Mouse (Mus musculus): ENCODE measurements at regions not wholly inside any gene's neighbourhood (a gene's known extent, or its start where the extent isn't known, plus 50 kb on each side); places are given as distances from the start of the nearest gene placed in this dataset.

GRCm38 (mm10) chr3:133664914-133665313 lies 120.0 kb upstream of the Tet2 start:
- no peaks in the 10 kb centered on the region for H3K36me3 ChIP-seq (ENCODE audit: control insufficient read depth, insufficient read depth, low read length)
- TF ChIP-seq POLR2A (IDR thresholded peaks at IDR 0.05; ENCODE audit: low read depth, low read length) (no peak), CTCF (conservative IDR thresholded peaks at IDR 0.05; ENCODE audit: insufficient read depth, insufficient read length, low read depth, low read length) (no peak)
- no peak overlapping the region for H3K4me3 ChIP-seq (ENCODE audit: insufficient read depth, low read depth, low read length)
- no peaks in the 10 kb centered on the region for H3K27me3 ChIP-seq (replicated peaks; ENCODE audit: control insufficient read depth, insufficient read depth, low read length)
- H3K4me1 ChIP-seq (ENCODE audit: control insufficient read depth, insufficient read depth, low read length) = no peaks in the 10 kb centered on the region
- 75% methylated on average over 3 of the region's 3 CpGs for WGBS
- H3K27ac ChIP-seq (ENCODE audit: insufficient read depth, low read depth, low read length) = no peak overlapping the region
- DNase-seq = no peak

GRCm38 (mm10) chr3:133665425-133666317 lies 120.7 kb upstream of the Tet2 start:
- no peak for TF ChIP-seq POLR2A (IDR thresholded peaks at IDR 0.05; ENCODE audit: low read depth, low read length)
- WGBS = 87% methylated on average over 6 of the region's 6 CpGs
- no peaks in the 10 kb centered on the region for H3K27me3 ChIP-seq (replicated peaks; ENCODE audit: control insufficient read depth, insufficient read depth, low read length)
- no peak overlapping the region for H3K27ac ChIP-seq (ENCODE audit: insufficient read depth, low read depth, low read length)
- no peaks in the 10 kb centered on the region for H3K4me1 ChIP-seq (ENCODE audit: control insufficient read depth, insufficient read depth, low read length)
- no peak overlapping the region for H3K4me3 ChIP-seq (ENCODE audit: insufficient read depth, low read depth, low read length)
- DNase-seq = no peak
- H3K36me3 ChIP-seq (ENCODE audit: control insufficient read depth, insufficient read depth, low read length) = no peaks in the 10 kb centered on the region

GRCm38 (mm10) chr3:133672742-133673447 lies 128.0 kb upstream of the Tet2 start:
- TF ChIP-seq POLR2A (IDR thresholded peaks at IDR 0.05; ENCODE audit: low read depth, low read length) = no peak
- no peak for TF ChIP-seq CTCF (conservative IDR thresholded peaks at IDR 0.05; ENCODE audit: insufficient read depth, insufficient read length, low read depth, low read length)
- H3K4me1 ChIP-seq (ENCODE audit: control insufficient read depth, insufficient read depth, low read length) = no peaks in the 10 kb centered on the region
- WGBS = 82% methylated on average over 10 of the region's 10 CpGs
- DNase-seq = no peak
- H3K27ac ChIP-seq (ENCODE audit: insufficient read depth, low read depth, low read length) = no peak overlapping the region
- no peak overlapping the region for H3K4me3 ChIP-seq (ENCODE audit: insufficient read depth, low read depth, low read length)
- no peaks in the 10 kb centered on the region for H3K36me3 ChIP-seq (ENCODE audit: control insufficient read depth, insufficient read depth, low read length)
- no peaks in the 10 kb centered on the region for H3K27me3 ChIP-seq (replicated peaks; ENCODE audit: control insufficient read depth, insufficient read depth, low read length)

GRCm38 (mm10) chr3:133677892-133678291 lies 133.0 kb upstream of the Tet2 start:
- WGBS = 89% methylated on average over 1 of the region's 1 CpGs
- no peaks in the 10 kb centered on the region for H3K27me3 ChIP-seq (replicated peaks; ENCODE audit: control insufficient read depth, insufficient read depth, low read length)
- TF ChIP-seq POLR2A (IDR thresholded peaks at IDR 0.05; ENCODE audit: low read depth, low read length) (no peak), CTCF (conservative IDR thresholded peaks at IDR 0.05; ENCODE audit: insufficient read depth, insufficient read length, low read depth, low read length) (no peak)
- H3K36me3 ChIP-seq (ENCODE audit: control insufficient read depth, insufficient read depth, low read length) = no peaks in the 10 kb centered on the region
- DNase-seq = no peak
- no peaks in the 10 kb centered on the region for H3K4me1 ChIP-seq (ENCODE audit: control insufficient read depth, insufficient read depth, low read length)
- H3K4me3 ChIP-seq (ENCODE audit: insufficient read depth, low read depth, low read length) = no peak overlapping the region
- H3K27ac ChIP-seq (ENCODE audit: insufficient read depth, low read depth, low read length) = no peak overlapping the region

GRCm38 (mm10) chr3:133679891-133680290 lies 135.0 kb upstream of the Tet2 start:
- WGBS = 91% methylated on average over 1 of the region's 1 CpGs
- TF ChIP-seq POLR2A (IDR thresholded peaks at IDR 0.05; ENCODE audit: low read depth, low read length) = no peak
- TF ChIP-seq CTCF (conservative IDR thresholded peaks at IDR 0.05; ENCODE audit: insufficient read depth, insufficient read length, low read depth, low read length) = no peak
- H3K36me3 ChIP-seq (ENCODE audit: control insufficient read depth, insufficient read depth, low read length) = no peaks in the 10 kb centered on the region

GRCm38 (mm10) chr3:133680343-133680742 lies 135.4 kb upstream of the Tet2 start:
- H3K4me3 ChIP-seq (ENCODE audit: insufficient read depth, low read depth, low read length) = no peak overlapping the region
- H3K36me3 ChIP-seq (ENCODE audit: control insufficient read depth, insufficient read depth, low read length) = no peaks in the 10 kb centered on the region
- no peaks in the 10 kb centered on the region for H3K4me1 ChIP-seq (ENCODE audit: control insufficient read depth, insufficient read depth, low read length)
- H3K27ac ChIP-seq (ENCODE audit: insufficient read depth, low read depth, low read length) = no peak overlapping the region
- 69% methylated on average over 2 of the region's 2 CpGs for WGBS
- DNase-seq = no peak
- TF ChIP-seq CTCF (conservative IDR thresholded peaks at IDR 0.05; ENCODE audit: insufficient read depth, insufficient read length, low read depth, low read length) = no peak
- no peak for TF ChIP-seq POLR2A (IDR thresholded peaks at IDR 0.05; ENCODE audit: low read depth, low read length)
- no peaks in the 10 kb centered on the region for H3K27me3 ChIP-seq (replicated peaks; ENCODE audit: control insufficient read depth, insufficient read depth, low read length)

More at GRCm38 (mm10) chr3:133679891-133680290, 135.0 kb upstream of the Tet2 start:
- no peaks in the 10 kb centered on the region for H3K4me1 ChIP-seq (ENCODE audit: control insufficient read depth, insufficient read depth, low read length)
- no peak for DNase-seq
- no peak overlapping the region for H3K4me3 ChIP-seq (ENCODE audit: insufficient read depth, low read depth, low read length)
- no peak overlapping the region for H3K27ac ChIP-seq (ENCODE audit: insufficient read depth, low read depth, low read length)
- H3K27me3 ChIP-seq (replicated peaks; ENCODE audit: control insufficient read depth, insufficient read depth, low read length) = no peaks in the 10 kb centered on the region

- no peak for DNase-seq
- no peaks in the 10 kb centered on the region for H3K36me3 ChIP-seq (ENCODE audit: control insufficient read depth, insufficient read depth, low read length)
- H3K4me3 ChIP-seq (ENCODE audit: insufficient read depth, low read depth, low read length) = no peak overlapping the region
- 82% methylated on average over 3 of the region's 3 CpGs for WGBS
- no peak for TF ChIP-seq POLR2A (IDR thresholded peaks at IDR 0.05; ENCODE audit: low read depth, low read length)
- TF ChIP-seq CTCF (conservative IDR thresholded peaks at IDR 0.05; ENCODE audit: insufficient read depth, insufficient read length, low read depth, low read length) = no peak
- H3K27ac ChIP-seq (ENCODE audit: insufficient read depth, low read depth, low read length) = no peak overlapping the region
- H3K27me3 ChIP-seq (replicated peaks; ENCODE audit: control insufficient read depth, insufficient read depth, low read length) = no peaks in the 10 kb centered on the region
- H3K4me1 ChIP-seq (ENCODE audit: control insufficient read depth, insufficient read depth, low read length) = no peaks in the 10 kb centered on the region
Measured at GRCm38 (mm10) chr3:133680805-133681204, 135.9 kb upstream of the Tet2 start.

All from kidney, adult 2 months (tissue).